Mouse (Mus musculus) ES-Bruce4 (cell line): ENCODE data around the gene Dclre1b. TPM values are rescaled to one million over a fixed set of nuclear protein-coding genes. Genes with fewer than 3 reads are reported as not detected.
A peak's percentile ranks its signal among the peaks of the same experiment; 100 is the strongest.

Experiments
- H3K27ac ChIP-seq: 2 replicates; pipeline ENCODE4 v1.5.1; 2012; ENCODE audit warnings: low read length, inconsistent platforms; ENCODE audit not compliant: insufficient read depth
- H3K27me3 ChIP-seq: 2 replicates; pipeline ENCODE4 v1.6.1; 2012; ENCODE audit warnings: mild to moderate bottlenecking, low read length, inconsistent platforms; ENCODE audit not compliant: control insufficient read depth, poor library complexity, insufficient read depth, severe bottlenecking
- H3K36me3 ChIP-seq: 2 replicates; pipeline ENCODE4 v1.6.1; 2012; ENCODE audit warnings: inconsistent platforms, mild to moderate bottlenecking, low read length, moderate library complexity; ENCODE audit not compliant: control insufficient read depth, poor library complexity, insufficient read depth, severe bottlenecking
- H3K4me1 ChIP-seq: one replicate; pipeline ENCODE4 v1.8.1; 2011; ENCODE audit warnings: low read length; ENCODE audit not compliant: control insufficient read depth, insufficient read depth
- H3K4me3 ChIP-seq: 2 replicates; pipeline ENCODE4 v1.5.1; 2011; ENCODE audit warnings: low read depth, mild to moderate bottlenecking, low read length
- H3K9ac ChIP-seq: 2 replicates; pipeline ENCODE4 v1.6.1; 2012; ENCODE audit warnings: low read depth, mild to moderate bottlenecking, inconsistent platforms; ENCODE audit not compliant: poor library complexity, severe bottlenecking
- H3K9me3 ChIP-seq: replicated peaks from 2 replicates; pipeline ENCODE4 v1.6.1; 2012; ENCODE audit warnings: mild to moderate bottlenecking, low read length, inconsistent platforms; ENCODE audit not compliant: control insufficient read depth, poor library complexity, insufficient read depth, severe bottlenecking
- CTCF ChIP-seq: IDR thresholded peaks from one replicate; pipeline ENCODE4 v1.8.1; 2011; ENCODE audit warnings: low read depth, low read length
- EP300 ChIP-seq: IDR thresholded peaks from 2 replicates; pipeline ENCODE4 v1.6.1; 2011; ENCODE audit warnings: low read depth, low read length; ENCODE audit not compliant: insufficient read depth
- POLR2A ChIP-seq: IDR thresholded peaks from one replicate; pipeline ENCODE4 v1.8.1; 2011; ENCODE audit warnings: low read length; ENCODE audit not compliant: insufficient read depth
- polyA plus RNA-seq: library from polyadenylated mRNA; stranded (reverse); fragments of >200 nt; gene quantifications from 2 replicates; pipeline ENCODE4 v1.2.4, GENCODE M21; 2011; ENCODE audit warnings: low read depth; ENCODE audit not compliant: missing spikeins, insufficient read depth, insufficient read length

Gene Dclre1b
- polyA plus RNA-seq, 1 experiment = 9.3 TPM

- no peaks in the 10 kb centered on the region for H3K9me3 ChIP-seq
- H3K36me3 ChIP-seq = no peaks in the 10 kb centered on the region
- H3K4me3 ChIP-seq = no peak overlapping the region
- TF ChIP-seq EP300 (no peak), CTCF (no peak)
- no peak overlapping the region for H3K9ac ChIP-seq
- no peaks in the 10 kb centered on the region for H3K4me1 ChIP-seq
- no peaks in the 10 kb centered on the region for H3K27me3 ChIP-seq
- H3K27ac ChIP-seq = no peak overlapping the region
Measured at GRCm38 (mm10) chr3:103829036-103829435, 19.8 kb upstream of the Dclre1b start.

- Histone ChIP-seq H3K4me3 (no peak overlapping the region), H3K27ac (no peak overlapping the region), H3K36me3 (0 out of 2 replicates have a peak, but pooled peaks cover 2% of the 10 kb centered on the region), H3K9ac (no peak overlapping the region), H3K4me1 (no peaks in the 10 kb centered on the region), H3K9me3 (no peaks in the 10 kb centered on the region), H3K27me3 (no peaks in the 10 kb centered on the region)
- no peak for TF ChIP-seq EP300
- peak; percentile 35 for TF ChIP-seq CTCF
- TF ChIP-seq POLR2A = no peak
Measured at GRCm38 (mm10) chr3:103827548-103827947, 18.3 kb upstream of the Dclre1b start.

DNA sequence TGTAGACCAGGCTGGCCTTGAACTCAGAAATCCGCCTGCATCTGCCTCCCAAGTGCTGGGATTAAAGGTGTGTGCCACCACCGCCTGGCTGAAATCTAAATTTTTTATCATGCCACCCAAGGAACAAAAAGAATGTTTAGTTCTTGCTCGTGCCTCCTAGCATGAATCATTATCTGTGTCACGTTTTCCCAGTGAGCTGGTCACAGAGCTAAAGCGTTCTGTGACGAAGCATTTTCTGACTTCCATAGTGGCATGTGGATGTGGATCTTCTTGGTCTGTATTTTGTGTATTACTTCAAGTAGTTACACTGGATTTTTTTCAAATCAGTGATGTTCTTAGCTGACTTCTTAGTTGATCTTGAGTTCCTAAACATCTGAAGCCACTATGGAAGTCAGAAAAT is 1.7 kb upstream of the Dclre1b start:
- no peak for TF ChIP-seq EP300
- TF ChIP-seq CTCF = no peak
- no peak for TF ChIP-seq POLR2A
- Histone ChIP-seq H3K4me3 (no peak overlapping the region), H3K36me3 (peaks cover 8% of the 10 kb centered on the region), H3K9me3 (no peaks in the 10 kb centered on the region), H3K27me3 (no peaks in the 10 kb centered on the region), H3K9ac (no peak overlapping the region), H3K27ac (no peak overlapping the region), H3K4me1 (no peaks in the 10 kb centered on the region)

DNA sequence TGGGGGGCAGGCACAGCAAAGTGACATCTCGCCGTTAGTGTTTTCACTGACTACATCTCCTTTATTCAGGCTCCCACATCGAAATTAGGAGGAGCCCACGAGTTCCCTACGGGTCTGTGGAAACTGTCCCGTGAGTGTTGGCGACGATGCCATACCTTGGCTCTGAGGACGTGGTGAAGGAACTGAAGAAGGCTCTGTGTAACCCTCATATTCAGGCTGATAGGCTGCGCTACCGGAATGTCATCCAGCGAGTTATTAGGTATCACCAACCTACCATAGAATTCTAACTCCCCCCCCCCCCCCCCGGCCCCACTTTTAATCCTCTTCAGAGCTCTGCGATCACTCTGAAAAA is 531 bp upstream of the Dclre1b start:
- peaks cover 13% of the 10 kb centered on the region for H3K36me3 ChIP-seq
- H3K4me3 ChIP-seq = peak overlapping the region; percentile 99
- TF ChIP-seq CTCF = no peak
- no peak for TF ChIP-seq POLR2A
- no peak for TF ChIP-seq EP300
- H3K4me1 ChIP-seq = no peaks in the 10 kb centered on the region
- peak overlapping the region; percentile 30; the same call in 1 of the 2 replicates for H3K27ac ChIP-seq
- H3K27me3 ChIP-seq = no peaks in the 10 kb centered on the region
- H3K9ac ChIP-seq = peak overlapping the region; percentile 87
- H3K9me3 ChIP-seq = no peaks in the 10 kb centered on the region

DNA sequence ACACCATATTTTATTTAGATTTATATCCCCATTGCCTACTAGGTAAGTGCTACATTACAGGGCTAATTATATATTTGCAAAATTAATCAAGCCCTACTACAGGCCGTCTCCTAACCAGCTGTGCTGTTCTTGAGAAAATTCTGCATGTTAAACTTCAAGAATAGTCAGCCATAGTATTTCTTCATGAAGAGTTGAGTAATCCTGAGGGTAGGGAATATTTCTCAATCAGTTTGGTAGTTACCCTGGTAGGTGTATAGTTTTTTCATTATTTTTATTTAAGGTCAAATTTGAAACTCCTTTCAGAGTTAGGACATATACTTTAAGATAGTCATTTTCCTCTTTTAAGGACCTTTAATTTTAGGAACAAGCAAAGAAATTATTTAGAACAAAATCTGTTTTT is 3.6 kb downstream of the Dclre1b start:
- Histone ChIP-seq H3K4me3 (no peak overlapping the region), H3K9ac (no peak overlapping the region), H3K9me3 (no peaks in the 10 kb centered on the region), H3K36me3 (peaks cover 30% of the 10 kb centered on the region), H3K27me3 (no peaks in the 10 kb centered on the region), H3K4me1 (no peaks in the 10 kb centered on the region), H3K27ac (no peak overlapping the region)
- TF ChIP-seq CTCF (no peak), POLR2A (no peak), EP300 (no peak)

- no peaks in the 10 kb centered on the region for H3K27me3 ChIP-seq
- peaks cover 30% of the 10 kb centered on the region for H3K36me3 ChIP-seq
- TF ChIP-seq EP300 (no peak), POLR2A (no peak), CTCF (no peak)
- no peaks in the 10 kb centered on the region for H3K9me3 ChIP-seq
- H3K4me3 ChIP-seq = no peak overlapping the region
- no peak overlapping the region for H3K27ac ChIP-seq
- H3K9ac ChIP-seq = no peak overlapping the region
- H3K4me1 ChIP-seq = no peaks in the 10 kb centered on the region
Measured at GRCm38 (mm10) chr3:103802861-103803260, 6.4 kb downstream of the Dclre1b start.
